Mouse (Mus musculus) macrophage (primary cell): Measurements from ENCODE around the gene Akna. TPM values are rescaled to one million over a fixed set of nuclear protein-coding genes. Genes with fewer than 3 reads are reported as not detected.
"Not testable (repeated sequence)": the region's sequence is repeated elsewhere in the genome, so short reads cannot be mapped to it uniquely, and the experiment has no call there.

Source experiments
- H3K27ac ChIP-seq: fragments of 350-480 bp; formaldehyde crosslinking; 2 replicates; pipeline ENCODE4 v1.9.0; 2021
- H3K36me3 ChIP-seq: fragments of 350-480 bp; formaldehyde crosslinking; 2 replicates; pipeline ENCODE4 v1.9.0; 2021; ENCODE audit errors: inconsistent target
- H3K4me3 ChIP-seq: fragments of 350-480 bp; formaldehyde crosslinking; 2 replicates; pipeline ENCODE4 v1.9.0; 2021; ENCODE audit errors: inconsistent target
- H3K79me2 ChIP-seq: fragments of 350-480 bp; formaldehyde crosslinking; 2 replicates; pipeline ENCODE4 v1.9.0; 2021; ENCODE audit errors: inconsistent target
- WGBS: methylation state at CpG from one replicate; pipeline ENCODE4 v1.1.7; 2026; ENCODE audit warnings: inconsistent platforms; ENCODE audit not compliant: missing documents; 5-methylcytosine and 5-hydroxymethylcytosine counted together
- polyA plus RNA-seq: library from polyadenylated mRNA; stranded (reverse); fragments of 250-400 nt; gene quantifications from 3 replicates; pipeline ENCODE4 v1.2.4, GENCODE M21; 2018; ENCODE audit warnings: inconsistent platforms

Gene Akna
- polyA plus RNA-seq, 1 experiment from 2014 or later = 20.8 TPM

GRCm38 (mm10) chr4:63346659-63347058 lies 56.5 kb downstream of the Akna start:
- no peaks in the 10 kb centered on the region for H3K36me3 ChIP-seq
- H3K4me3 ChIP-seq = no peak overlapping the region
- no peak overlapping the region for H3K27ac ChIP-seq
- no peaks in the 10 kb centered on the region for H3K79me2 ChIP-seq
- 97% methylated on average over 4 of the region's 4 CpGs for WGBS

- Histone ChIP-seq H3K36me3 (no peaks in the 10 kb centered on the region), H3K4me3 (no peak overlapping the region), H3K79me2 (no peaks in the 10 kb centered on the region), H3K27ac (no peak overlapping the region)
Measured at GRCm38 (mm10) chr4:63345261-63345660, 57.9 kb downstream of the Akna start.

- Histone ChIP-seq H3K4me3 (no peak within 1 kb of the TSS), H3K27ac (no peak within 1 kb of the TSS), H3K79me2 (no peaks in the 10 kb centered on the region), H3K36me3 (no peaks in the 10 kb centered on the region)
- WGBS = 68% methylated on average over 8 of the region's 8 CpGs
Measured at GRCm38 (mm10) chr4:63344295-63344694, 58.9 kb downstream of the Akna start, which contains the start of gene Orm1. TSS of gene Orm1 (plus strand) at chr4:63344560.

- Histone ChIP-seq H3K27ac (no peak overlapping the region), H3K79me2 (no peaks in the 10 kb centered on the region), H3K4me3 (no peak overlapping the region), H3K36me3 (no peaks in the 10 kb centered on the region)
- 92% methylated on average over 3 of the region's 3 CpGs for WGBS
Measured at GRCm38 (mm10) chr4:63343608-63344007, 59.5 kb downstream of the Akna start.

- H3K36me3 ChIP-seq = no peaks in the 10 kb centered on the region
- WGBS = 95% methylated on average over 4 of the region's 4 CpGs
- no peak overlapping the region for H3K27ac ChIP-seq
- no peaks in the 10 kb centered on the region for H3K79me2 ChIP-seq
- H3K4me3 ChIP-seq = no peak overlapping the region
Measured at GRCm38 (mm10) chr4:63342491-63342890, 60.7 kb downstream of the Akna start.

- 74% methylated on average over 3 of the region's 3 CpGs for WGBS
- H3K36me3 ChIP-seq = no peaks in the 10 kb centered on the region
- H3K27ac ChIP-seq = no peak overlapping the region
- no peak overlapping the region for H3K4me3 ChIP-seq
- H3K79me2 ChIP-seq = no peaks in the 10 kb centered on the region
Measured at GRCm38 (mm10) chr4:63338414-63339076, 64.6 kb downstream of the Akna start.

GRCm38 (mm10) chr4:63333403-63333802 lies 69.8 kb downstream of the Akna start:
- 89% methylated on average over 3 of the region's 4 CpGs for WGBS
- no peaks in the 10 kb centered on the region for H3K79me2 ChIP-seq
- H3K4me3 ChIP-seq = no peak overlapping the region
- H3K36me3 ChIP-seq = no peaks in the 10 kb centered on the region
- H3K27ac ChIP-seq = no peak overlapping the region

GRCm38 (mm10) chr4:63323275-63323815 lies 79.8 kb downstream of the Akna start:
- Histone ChIP-seq H3K4me3 (no peak overlapping the region), H3K27ac (no peak overlapping the region), H3K79me2 (no peaks in the 10 kb centered on the region), H3K36me3 (no peaks in the 10 kb centered on the region)
- 93% methylated on average over 8 of the region's 8 CpGs for WGBS

GRCm38 (mm10) chr4:63319566-63319965 lies 83.6 kb downstream of the Akna start:
- not testable (repeated sequence) for H3K4me3 ChIP-seq
- 0% methylated on average over 2 of the region's 3 CpGs for WGBS

More at GRCm38 (mm10) chr4:63319566-63319965, 83.6 kb downstream of the Akna start:
- H3K79me2 ChIP-seq, H3K36me3 ChIP-seq, H3K27ac ChIP-seq: not testable (repeated sequence)

Other genes with a start within 250 kb of the Akna start
- not detected in 3 replicates for gene Ambp, start 248.6 kb downstream of the Akna start, polyA plus RNA-seq
- not detected in 3 replicates for gene Kif12, start 231.2 kb downstream of the Akna start, polyA plus RNA-seq
- gene Col27a1, start 189.3 kb downstream of the Akna start, polyA plus RNA-seq = 0.04 TPM in 1 of 3 replicates, not detected in the others
- gene Orm1, start 58.8 kb downstream of the Akna start, polyA plus RNA-seq = 0.36 to 0.41 TPM in 2 of 3 replicates, not detected in the other
- not detected in 3 replicates for gene Orm3, start 47.2 kb downstream of the Akna start, polyA plus RNA-seq
- gene Orm2, start 40.9 kb downstream of the Akna start, polyA plus RNA-seq = not detected in 3 replicates
- gene Whrn, start 92.6 kb upstream of the Akna start, polyA plus RNA-seq = 0.07 to 0.50 TPM (median 0.48 TPM) in 3 replicates
- gene Atp6v1g1, start 141.4 kb upstream of the Akna start, polyA plus RNA-seq = 355 to 475 TPM (median 452 TPM) in 3 replicates
- 19.7 to 29.5 TPM (median 23.1 TPM) in 3 replicates for gene Tmem268, start 155.4 kb upstream of the Akna start, polyA plus RNA-seq
- not detected in 3 replicates for gene Gm11213, start 201.9 kb upstream of the Akna start, polyA plus RNA-seq
- gene Tex48, start 219.1 kb upstream of the Akna start, polyA plus RNA-seq = not detected in 3 replicates